Mouse (Mus musculus) ovary, postnatal 10 days (tissue): ENCODE results near the gene Plod3.
A peak's percentile ranks its signal among the peaks of the same experiment; 100 is the strongest.
"Not testable (repeated sequence)": the region's sequence is repeated elsewhere in the genome, so short reads cannot be mapped to it uniquely, and the experiment has no call there.

Experiments
- DNase-seq: peaks from one replicate; pipeline ENCODE4 v3.0.0; 2022; ENCODE audit warnings: low spot score

Plod3 gene

GRCm38 (mm10) chr5:136986695-136987137 lies at the start of gene Plod3:
TSS of gene Plod3 (plus strand) at chr5:136987019.
- DNase-seq: peak; percentile 69

- DNase-seq: no peak
These were observed 49.2 kb upstream of the Plod3 start for GRCm38 (mm10) chr5:136937621-136938020.

GRCm38 (mm10) chr5:136939284-136939683 lies 47.5 kb upstream of the Plod3 start:
- no peak for DNase-seq

GRCm38 (mm10) chr5:136940029-136940428 lies 46.8 kb upstream of the Plod3 start:
- DNase-seq: not testable (repeated sequence)

- no peak for DNase-seq
These were observed 45.8 kb upstream of the Plod3 start for GRCm38 (mm10) chr5:136940845-136941560.

GRCm38 (mm10) chr5:136942781-136943180 lies 44.0 kb upstream of the Plod3 start:
- no peak for DNase-seq

- no peak for DNase-seq
These were observed 43.4 kb upstream of the Plod3 start for GRCm38 (mm10) chr5:136943382-136943781.

- no peak for DNase-seq
These were observed 41.7 kb upstream of the Plod3 start for GRCm38 (mm10) chr5:136945084-136945483.

- DNase-seq: no peak
These were observed 38.9 kb upstream of the Plod3 start for GRCm38 (mm10) chr5:136947874-136948273.

- not testable (repeated sequence) for DNase-seq
These were observed 37.1 kb upstream of the Plod3 start for GRCm38 (mm10) chr5:136949551-136950336.

- no peak for DNase-seq
These were observed 36.3 kb upstream of the Plod3 start for GRCm38 (mm10) chr5:136950521-136950920.

- DNase-seq: no peak
These were observed 34.7 kb upstream of the Plod3 start for GRCm38 (mm10) chr5:136952153-136952552.

GRCm38 (mm10) chr5:136953015-136953414 lies 33.8 kb upstream of the Plod3 start, which contains the start of gene Fis1:
TSS of gene Fis1 (plus strand) at chr5:136953275.
- peak; percentile 82 for DNase-seq

- DNase-seq: no peak
These were observed 33.3 kb upstream of the Plod3 start for GRCm38 (mm10) chr5:136953440-136953951.

GRCm38 (mm10) chr5:136955622-136956021 lies 31.2 kb upstream of the Plod3 start:
- no peak for DNase-seq

- DNase-seq: no peak
These were observed 29.6 kb upstream of the Plod3 start for GRCm38 (mm10) chr5:136957250-136957649.

- no peak for DNase-seq
These were observed 27.7 kb upstream of the Plod3 start for GRCm38 (mm10) chr5:136958991-136959605.

- no peak for DNase-seq
These were observed 26.8 kb upstream of the Plod3 start for GRCm38 (mm10) chr5:136960053-136960452.

- no peak for DNase-seq
These were observed 25.4 kb upstream of the Plod3 start for GRCm38 (mm10) chr5:136961334-136961982.

GRCm38 (mm10) chr5:136961983-136962461 lies 24.8 kb upstream of the Plod3 start:
- DNase-seq: peak; percentile 80

- peak; percentile 56 for DNase-seq
These were observed 24.3 kb upstream of the Plod3 start for GRCm38 (mm10) chr5:136962501-136962900.
